Mouse (Mus musculus) limb, embryonic 14.5 days (tissue): ENCODE results near the gene Vwf. TPM values are rescaled to one million over a fixed set of nuclear protein-coding genes. Genes with fewer than 3 reads are reported as not detected.

Experiments used
- ATAC-seq: fragments of 200-750 bp; cut with Nextera tagmentation; 2 replicates; pipeline ENCODE4 v1.8.0; 2017; ENCODE audit warnings: low read depth, moderate number of reproducible peaks, moderate TSS enrichment; ENCODE audit not compliant: low FRiP score
- DNase-seq: peaks from one replicate; pipeline ENCODE4 v3.0.0-alpha.2; 2015; ENCODE audit warnings: low spot score
- H3K27ac ChIP-seq: fragments of 300-500 bp; sonication (generic); replicated peaks from 2 replicates; pipeline ENCODE4 v1.5.1; 2014; ENCODE audit warnings: low read depth, mild to moderate bottlenecking, low read length, moderate library complexity, mixed read lengths
- H3K27me3 ChIP-seq: fragments of 300-500 bp; sonication (generic); 2 replicates; pipeline ENCODE4 v1.6.1; 2014; ENCODE audit warnings: low read length, mixed read lengths; ENCODE audit not compliant: control insufficient read depth, insufficient read depth
- H3K36me3 ChIP-seq: fragments of 300-500 bp; sonication (generic); 2 replicates; pipeline ENCODE4 v1.6.1; 2014; ENCODE audit warnings: mild to moderate bottlenecking, low read length, moderate library complexity, mixed read lengths; ENCODE audit not compliant: control insufficient read depth, insufficient read depth
- H3K4me1 ChIP-seq: fragments of 300-500 bp; sonication (generic); 2 replicates; pipeline ENCODE4 v1.6.1; 2014; ENCODE audit warnings: antibody characterized with exemption, low read length, mixed read lengths; ENCODE audit not compliant: control insufficient read depth, insufficient read depth
- H3K4me2 ChIP-seq: fragments of 300-500 bp; sonication (generic); replicated peaks from 2 replicates; pipeline ENCODE4 v1.6.1; 2014; ENCODE audit warnings: low read depth, mild to moderate bottlenecking, low read length, moderate library complexity; ENCODE audit not compliant: severe bottlenecking
- H3K4me3 ChIP-seq: fragments of 300-500 bp; sonication (generic); replicated peaks from 2 replicates; pipeline ENCODE4 v1.5.1; 2014; ENCODE audit warnings: low read length
- H3K9ac ChIP-seq: fragments of 300-500 bp; sonication (generic); 2 replicates; pipeline ENCODE4 v1.6.1; 2014; ENCODE audit warnings: mild to moderate bottlenecking, low read depth, low read length, moderate library complexity; ENCODE audit not compliant: severe bottlenecking
- H3K9me3 ChIP-seq: fragments of 300-500 bp; sonication (generic); 2 replicates; pipeline ENCODE4 v1.6.1; 2016; ENCODE audit warnings: low read length; ENCODE audit not compliant: control insufficient read depth
- POLR2A ChIP-seq: fragments of 200-500 bp; IDR thresholded peaks from 2 replicates; pipeline ENCODE4 v1.8.0; 2012; ENCODE audit warnings: inconsistent platforms, mild to moderate bottlenecking, moderate library complexity, borderline replicate concordance; ENCODE audit not compliant: insufficient read depth, insufficient read length; ENCODE audit errors: extremely low read depth
- WGBS: fragments of 180-500 bp; shearing (Covaris S2); extraction: QIAGEN DNeasy Blood & Tissue Kit; methylation state at CpG from one replicate; pipeline ENCODE4 v1.1.7; 2014; 5-methylcytosine and 5-hydroxymethylcytosine counted together
- polyA plus RNA-seq, 2 experiments: library from polyadenylated mRNA; depleted of rRNA in 1 of 2; stranded (reverse) in 1 of 2; unstranded in 1 of 2; fragments of >200 nt; fragmentation: Nextera tagmentation in 1 of 2; extraction: Ambion mirVana in 1 of 2; gene quantifications; 2 replicates each; pipeline versions ENCODE4 v1.2.1 to v1.2.3; 2012 to 2014

The Vwf gene
- polyA plus RNA-seq, 2 experiments, result 11.2 to 12.0 TPM

GRCm38 (mm10) chr6:125671835-125672234 lies 125.3 kb downstream of the Vwf start:
- 84% methylated on average over 3 of the region's 3 CpGs for WGBS
- DNase-seq (no peak), ATAC-seq (no peak)
- Histone ChIP-seq H3K36me3 (no peaks in the 10 kb centered on the region), H3K9ac (no peak overlapping the region), H3K4me2 (no peak overlapping the region), H3K27me3 (no peaks in the 10 kb centered on the region), H3K9me3 (no peaks in the 10 kb centered on the region), H3K27ac (no peak overlapping the region), H3K4me1 (no peaks in the 10 kb centered on the region), H3K4me3 (no peak overlapping the region)
- no peak for TF ChIP-seq POLR2A

- Histone ChIP-seq H3K36me3 (no peaks in the 10 kb centered on the region), H3K27me3 (no peaks in the 10 kb centered on the region), H3K4me3 (no peak overlapping the region), H3K9ac (no peak overlapping the region), H3K4me2 (no peak overlapping the region), H3K9me3 (no peaks in the 10 kb centered on the region), H3K4me1 (peaks cover 10% of the 10 kb centered on the region), H3K27ac (no peak overlapping the region)
- no peak for TF ChIP-seq POLR2A
- no peak for DNase-seq
- no peak for ATAC-seq
- WGBS, result 86% methylated on average over 1 of the region's 1 CpGs
These were observed 131.9 kb downstream of the Vwf start for GRCm38 (mm10) chr6:125678492-125678891.

GRCm38 (mm10) chr6:125680613-125681012 lies 134.0 kb downstream of the Vwf start:
- no peak for TF ChIP-seq POLR2A
- ATAC-seq (peak; percentile 76), DNase-seq (peak; percentile 85)
- H3K9me3 ChIP-seq, result no peaks in the 10 kb centered on the region
- H3K4me3 ChIP-seq, result no peak overlapping the region
- H3K9ac ChIP-seq, result no peak overlapping the region
- H3K27ac ChIP-seq, result no peak overlapping the region
- no peaks in the 10 kb centered on the region for H3K36me3 ChIP-seq
- peaks cover 10% of the 10 kb centered on the region for H3K4me1 ChIP-seq
- 21% methylated on average over 11 of the region's 11 CpGs for WGBS
- no peak overlapping the region; the same call in 1 of the 2 replicates for H3K4me2 ChIP-seq
- no peaks in the 10 kb centered on the region for H3K27me3 ChIP-seq

- no peak for TF ChIP-seq POLR2A
These were observed 138.8 kb downstream of the Vwf start for GRCm38 (mm10) chr6:125685420-125685819.

GRCm38 (mm10) chr6:125687986-125688385 lies 141.4 kb downstream of the Vwf start:
- Histone ChIP-seq H3K9me3 (no peaks in the 10 kb centered on the region), H3K4me1 (peaks cover 10% of the 10 kb centered on the region), H3K36me3 (no peaks in the 10 kb centered on the region), H3K4me3 (no peak overlapping the region), H3K4me2 (no peak overlapping the region), H3K9ac (no peak overlapping the region), H3K27ac (no peak overlapping the region), H3K27me3 (0 out of 2 replicates have a peak, but pooled peaks cover 4% of the 10 kb centered on the region)
- WGBS, result 48% methylated on average over 1 of the region's 1 CpGs
- no peak for TF ChIP-seq POLR2A
- ATAC-seq (no peak), DNase-seq (no peak)

More at GRCm38 (mm10) chr6:125685420-125685819, 138.8 kb downstream of the Vwf start:
- peaks cover 7% of the 10 kb centered on the region for H3K4me1 ChIP-seq
- H3K9me3 ChIP-seq, result no peaks in the 10 kb centered on the region
- no peak overlapping the region for H3K27ac ChIP-seq
- no peak overlapping the region for H3K4me2 ChIP-seq
- ATAC-seq (no peak), DNase-seq (no peak)
- H3K4me3 ChIP-seq, result no peak overlapping the region
- no peaks in the 10 kb centered on the region for H3K36me3 ChIP-seq
- H3K27me3 ChIP-seq, result 0 out of 2 replicates have a peak, but pooled peaks cover 4% of the 10 kb centered on the region
- no peak overlapping the region for H3K9ac ChIP-seq
